Mouse (Mus musculus) cerebellum, adult 9-11 months (tissue): ENCODE results near the gene Plcd3.

ENCODE experiments used
- DNase-seq: peaks from one replicate; pipeline ENCODE4 v3.0.0; 2022

Plcd3 gene

GRCm38 (mm10) chr11:103116959-103117590 is 15.6 kb upstream of the Plcd3 start:
- DNase-seq, result peak; percentile 90

DNA sequence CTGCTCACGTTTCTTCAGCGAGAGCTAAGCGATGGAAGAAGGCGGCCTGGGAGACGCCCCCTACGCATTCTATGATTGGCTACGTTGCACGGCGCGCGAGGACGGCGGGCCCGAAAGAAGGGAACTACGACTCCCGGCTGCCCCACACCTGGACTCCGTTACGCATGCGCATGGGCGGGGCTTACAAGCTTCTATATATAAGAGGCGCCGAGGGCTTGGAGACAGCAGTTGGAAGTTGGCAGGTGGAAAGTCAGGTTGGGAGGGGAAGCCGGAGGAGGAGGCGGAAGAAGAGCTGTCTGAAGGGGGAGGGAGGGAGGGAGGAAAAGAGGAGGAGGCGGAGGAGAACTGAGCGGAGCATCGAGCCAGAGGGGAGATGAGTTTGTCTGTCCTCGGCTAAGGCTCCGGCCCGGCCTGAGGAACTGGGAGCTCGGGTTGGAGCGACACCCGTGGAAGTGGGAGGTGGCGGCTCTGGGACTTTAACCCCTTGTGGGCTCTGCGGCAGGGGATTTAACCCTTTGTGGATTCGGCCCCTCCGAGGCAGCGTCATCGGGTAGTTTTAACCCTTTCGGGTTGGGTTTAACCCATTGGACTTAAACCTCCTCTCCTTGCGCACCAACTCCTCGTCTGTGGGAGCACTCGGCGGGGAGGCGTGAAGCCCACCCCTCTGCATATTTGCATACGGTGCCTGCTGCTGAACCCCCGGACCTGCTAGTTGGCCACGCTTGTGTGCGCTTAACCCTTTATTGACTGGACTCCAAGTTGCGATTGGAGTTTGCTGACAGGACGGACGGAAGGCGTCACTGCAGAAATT is 14.8 kb upstream of the Plcd3 start, which contains the start of gene Hexim1:
Hexim1 (plus strand) TSS at position 224 of the 811 bp plus-strand sequence.
- DNase-seq, result peak; percentile 100

DNA sequence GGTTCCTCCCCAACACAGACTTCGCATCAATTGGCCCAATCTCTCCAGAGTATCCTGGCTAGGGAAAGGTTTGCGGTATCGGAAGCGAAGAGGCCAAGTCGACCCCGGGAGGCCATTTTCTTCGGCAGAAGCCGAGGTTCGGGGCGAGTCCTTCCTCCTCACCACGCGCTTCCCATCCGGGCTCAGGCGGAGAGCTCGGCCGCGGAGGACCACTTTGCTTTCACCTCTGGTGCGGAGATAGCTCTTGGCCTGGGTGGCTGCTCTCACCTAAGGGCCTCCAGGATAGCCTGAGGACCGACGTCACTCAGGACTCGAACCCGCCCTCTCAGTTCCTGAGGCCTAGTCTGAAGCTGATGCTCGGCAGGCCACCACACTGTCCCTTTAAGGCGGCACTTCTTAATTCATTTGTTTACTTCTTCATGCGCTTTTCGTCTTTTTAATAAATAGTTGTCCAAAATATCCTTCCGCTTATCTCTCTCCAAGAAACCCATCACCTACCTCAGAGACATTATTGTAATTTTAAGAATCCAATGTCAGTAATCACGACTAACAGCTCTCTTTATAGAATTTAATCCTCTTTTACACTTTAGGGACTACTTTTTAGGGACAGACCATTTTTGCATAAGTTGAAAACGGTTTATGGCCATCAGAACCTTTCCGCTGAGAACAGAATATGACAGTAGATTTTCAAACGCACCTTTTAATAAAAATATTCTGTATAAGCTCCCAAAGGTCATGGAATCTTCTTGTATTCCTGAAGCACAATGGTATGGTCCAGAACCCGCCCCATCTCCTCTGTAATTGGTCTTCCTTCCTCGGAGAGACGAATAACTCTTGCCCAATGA is 13.9 kb upstream of the Plcd3 start:
- peak; percentile 94 for DNase-seq

GRCm38 (mm10) chr11:103114270-103114943 is 12.9 kb upstream of the Plcd3 start:
- no peak for DNase-seq

DNA sequence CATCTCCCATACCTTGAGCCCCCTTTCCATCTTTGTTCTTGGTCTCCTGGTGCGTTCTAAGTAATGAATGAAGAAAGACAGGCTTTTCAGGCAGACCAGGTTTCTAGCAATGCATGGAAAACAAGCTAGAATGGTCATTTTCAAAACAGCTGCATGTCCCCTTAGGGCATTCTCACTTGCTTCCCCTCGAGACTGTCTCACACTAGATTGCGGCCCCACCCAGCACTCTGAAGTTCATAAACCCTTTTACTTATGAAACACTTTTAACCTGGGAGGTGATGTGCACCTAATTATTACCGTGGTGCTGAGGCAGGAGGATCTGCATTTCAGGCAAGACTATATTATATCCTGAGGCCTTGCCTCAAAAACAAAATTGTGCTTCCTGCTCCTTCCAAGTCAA is 12.3 kb upstream of the Plcd3 start:
- peak; percentile 39 for DNase-seq

GRCm38 (mm10) chr11:103113005-103113404 is 11.5 kb upstream of the Plcd3 start:
- peak; percentile 49 for DNase-seq

- DNase-seq, result no peak
These were observed 11.1 kb upstream of the Plcd3 start for GRCm38 (mm10) chr11:103112552-103112912.

GRCm38 (mm10) chr11:103111881-103112551 is 10.6 kb upstream of the Plcd3 start:
- DNase-seq, result peak; percentile 80

GRCm38 (mm10) chr11:103111301-103111700 is 9.8 kb upstream of the Plcd3 start:
- DNase-seq, result no peak

GRCm38 (mm10) chr11:103106386-103106785 is 4.9 kb upstream of the Plcd3 start:
- DNase-seq, result peak; percentile 45

GRCm38 (mm10) chr11:103105810-103106209 is 4.4 kb upstream of the Plcd3 start:
- peak; percentile 39 for DNase-seq

DNA sequence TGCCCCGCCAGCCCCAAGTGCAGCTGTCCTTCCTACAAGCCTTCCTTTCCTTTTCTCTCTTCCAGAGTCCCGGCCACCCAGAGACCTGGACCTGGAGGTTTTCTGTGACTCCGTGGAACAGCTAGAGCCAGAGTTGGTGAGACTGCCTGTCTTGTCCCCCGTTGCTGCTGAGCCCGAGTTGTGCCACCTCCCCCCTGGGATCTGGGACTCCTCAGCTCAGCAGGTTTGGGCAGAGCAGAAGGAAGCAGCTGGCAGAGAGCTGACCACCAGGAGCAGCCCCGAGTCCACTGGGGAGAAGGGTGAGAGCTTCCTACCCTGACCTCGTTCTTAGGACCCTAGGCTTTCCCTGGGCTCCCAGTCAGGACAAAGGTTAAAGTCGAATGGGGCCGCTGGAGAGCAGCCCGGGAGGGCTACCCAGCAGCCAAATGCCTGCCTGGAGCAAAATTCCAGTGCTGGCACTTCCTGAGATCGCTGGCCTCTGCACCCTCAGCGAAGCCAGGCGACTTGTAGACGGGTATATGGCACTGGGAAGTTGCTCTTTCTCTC is 3.8 kb upstream of the Plcd3 start:
- peak; percentile 47 for DNase-seq

GRCm38 (mm10) chr11:103104469-103104868 is 3.0 kb upstream of the Plcd3 start:
- peak; percentile 41 for DNase-seq

GRCm38 (mm10) chr11:103103621-103104020 is 2.2 kb upstream of the Plcd3 start:
- DNase-seq, result peak; percentile 60

DNA sequence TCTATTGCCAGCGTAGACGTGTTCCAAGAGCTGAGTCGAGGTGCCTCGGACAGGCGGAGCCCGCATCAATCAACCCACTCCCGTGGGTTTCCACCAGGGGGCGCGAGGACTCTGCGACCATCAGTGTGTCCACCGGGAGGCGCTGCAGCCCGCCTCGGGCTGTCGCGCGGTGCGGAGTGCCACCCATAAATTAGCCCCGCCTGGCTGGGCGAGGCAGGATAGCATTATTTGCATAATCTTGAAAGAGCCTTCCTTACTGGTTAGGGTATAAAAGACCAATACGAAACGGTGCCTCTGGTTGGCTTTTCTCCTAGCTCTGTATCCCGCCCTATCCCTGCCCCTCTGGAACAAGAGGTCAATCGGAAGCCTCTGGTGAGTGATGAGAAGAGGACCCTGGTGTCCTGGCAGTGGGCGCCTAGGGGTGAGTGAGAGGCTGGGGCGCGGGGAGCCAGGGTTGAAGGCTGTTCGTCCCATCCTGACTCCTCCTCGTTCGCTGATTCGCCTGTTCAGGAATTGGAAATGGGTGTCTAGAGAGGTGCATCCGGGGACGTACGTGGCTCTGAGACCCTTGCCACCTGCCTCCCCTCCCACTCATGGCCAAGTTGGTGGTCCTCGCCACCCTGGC is 1.4 kb upstream of the Plcd3 start:
- DNase-seq, result peak; percentile 98

DNA sequence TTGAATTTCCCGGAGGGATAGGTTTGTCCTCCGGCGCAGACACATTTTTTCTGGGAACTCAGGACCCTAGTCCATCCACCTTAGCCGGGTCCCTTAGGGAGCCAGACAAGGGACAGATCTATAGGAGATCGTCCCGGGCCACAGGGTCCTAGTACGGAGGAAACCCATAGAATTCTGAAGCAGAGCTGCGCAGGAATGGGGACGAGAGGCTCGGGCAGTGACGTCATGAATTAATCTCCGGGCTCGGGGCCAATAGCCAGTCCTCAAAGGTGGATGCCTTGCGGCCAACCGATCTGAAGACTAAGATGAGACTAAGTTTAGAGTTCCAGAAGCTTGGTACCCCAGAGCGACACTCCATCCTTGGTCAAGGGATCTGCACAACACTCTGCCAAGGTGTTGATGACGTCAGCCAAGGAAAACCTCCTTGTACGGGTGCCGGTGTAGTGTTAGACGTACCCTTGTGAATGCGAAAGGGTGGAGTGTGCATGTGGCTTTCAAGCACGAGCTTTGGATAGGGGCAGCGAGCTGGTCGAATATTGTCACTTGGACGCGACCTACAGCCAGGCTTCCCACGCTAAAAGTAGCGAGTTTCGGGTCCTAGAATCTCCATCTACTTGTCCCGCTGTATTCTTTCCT is 526 bp upstream of the Plcd3 start:
- DNase-seq, result peak; percentile 88

DNA sequence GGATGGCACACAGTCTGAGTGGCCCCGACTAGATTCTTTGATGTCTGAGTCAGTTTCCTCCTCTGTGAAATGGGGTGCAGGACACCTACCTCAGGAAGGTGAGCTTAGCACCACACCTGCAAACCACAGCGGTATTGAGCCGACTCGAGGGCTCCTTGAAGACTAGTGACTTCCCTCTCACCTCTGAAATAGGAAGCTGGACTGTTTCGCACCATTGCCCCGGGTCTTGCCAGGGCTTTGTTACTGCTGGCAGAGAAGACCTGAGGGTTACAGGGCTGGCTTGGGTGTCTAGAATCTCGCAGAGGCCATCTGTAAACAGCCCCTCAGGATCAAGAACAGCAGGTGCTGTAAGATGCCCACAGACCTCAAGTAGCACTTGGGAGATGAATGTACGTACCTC is 1.1 kb downstream of the Plcd3 start:
- peak; percentile 60 for DNase-seq

GRCm38 (mm10) chr11:103099352-103099940 is 2.0 kb downstream of the Plcd3 start:
- peak; percentile 47 for DNase-seq

- peak; percentile 54 for DNase-seq
These were observed 2.8 kb downstream of the Plcd3 start for GRCm38 (mm10) chr11:103098531-103099190.
